Mouse (Mus musculus) limb, embryonic 15.5 days (tissue): ENCODE results near the gene Aox1. TPM values are rescaled to one million over a fixed set of nuclear protein-coding genes. Genes with fewer than 3 reads are reported as not detected.

ENCODE experiments used
- ATAC-seq: fragments of 200-750 bp; cut with Nextera tagmentation; 2 replicates; pipeline ENCODE4 v1.8.0; 2017; ENCODE audit warnings: low read depth, moderate TSS enrichment; ENCODE audit not compliant: insufficient number of reproducible peaks, low FRiP score, low TSS enrichment
- H3K27ac ChIP-seq: fragments of 300-500 bp; sonication (generic); 2 replicates; pipeline ENCODE4 v1.5.1; 2015; ENCODE audit warnings: moderate library complexity, mild to moderate bottlenecking, inconsistent platforms
- H3K27me3 ChIP-seq: fragments of 300-500 bp; sonication (generic); 2 replicates; pipeline ENCODE4 v1.6.1; 2015; ENCODE audit warnings: inconsistent platforms
- H3K36me3 ChIP-seq: fragments of 300-500 bp; sonication (generic); 2 replicates; pipeline ENCODE4 v1.6.1; 2015; ENCODE audit warnings: inconsistent platforms
- H3K4me1 ChIP-seq: fragments of 300-500 bp; sonication (generic); 2 replicates; pipeline ENCODE4 v1.6.1; 2015; ENCODE audit warnings: inconsistent platforms
- H3K4me2 ChIP-seq: fragments of 300-500 bp; sonication (generic); 2 replicates; pipeline ENCODE4 v1.6.1; 2015; ENCODE audit warnings: mild to moderate bottlenecking, inconsistent platforms
- H3K4me3 ChIP-seq: fragments of 300-500 bp; sonication (generic); 2 replicates; pipeline ENCODE4 v1.5.1; 2015; ENCODE audit warnings: mild to moderate bottlenecking, inconsistent platforms
- H3K9ac ChIP-seq: fragments of 300-500 bp; sonication (generic); 2 replicates; pipeline ENCODE4 v1.6.1; 2015; ENCODE audit warnings: inconsistent platforms
- H3K9me3 ChIP-seq: fragments of 300-500 bp; sonication (generic); 2 replicates; pipeline ENCODE4 v1.6.1; 2016; ENCODE audit warnings: inconsistent platforms
- WGBS: fragments of 180-500 bp; shearing (Covaris S2); methylation state at CpG from one replicate; pipeline ENCODE4 v1.1.7; 2015; 5-methylcytosine and 5-hydroxymethylcytosine counted together
- polyA plus RNA-seq: library from polyadenylated mRNA; unstranded; fragments of >200 nt; fragmentation: Nextera tagmentation; extraction: Ambion mirVana; gene quantifications from 2 replicates; pipeline ENCODE4 v1.2.1, GENCODE M21; 2015

Gene Aox1
- polyA plus RNA-seq, 1 experiment from 2014 or later: 0.42 TPM

DNA sequence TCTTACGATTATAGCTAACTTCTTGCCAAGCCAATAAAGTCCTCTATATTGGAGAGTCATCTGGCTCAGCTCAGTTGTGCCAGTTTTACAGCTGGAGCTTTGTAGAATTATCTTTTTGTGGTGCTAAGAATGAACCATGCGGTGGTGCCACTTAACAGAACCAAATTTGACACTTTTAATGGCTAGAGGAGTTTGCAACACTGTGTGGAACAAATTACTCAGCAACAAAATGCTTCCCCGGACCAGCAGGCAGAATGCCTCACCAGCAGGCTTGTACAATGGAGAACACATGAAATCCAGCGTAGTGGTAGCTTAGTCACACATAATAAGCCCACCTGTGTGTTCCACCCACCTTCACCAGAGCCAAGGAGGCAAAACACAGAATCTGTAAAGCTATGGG, 60.5 kb downstream of the Aox1 start:
- Histone ChIP-seq H3K27ac (no peak overlapping the region), H3K27me3 (no peaks in the 10 kb centered on the region), H3K36me3 (no peaks in the 10 kb centered on the region), H3K9ac (no peak overlapping the region), H3K4me2 (no peak overlapping the region), H3K9me3 (no peaks in the 10 kb centered on the region), H3K4me3 (no peak overlapping the region), H3K4me1 (peaks cover 5% of the 10 kb centered on the region; the same call in 1 of the 2 replicates)
- 29% methylated on average over 4 of the region's 4 CpGs for WGBS
- no peak for ATAC-seq

DNA sequence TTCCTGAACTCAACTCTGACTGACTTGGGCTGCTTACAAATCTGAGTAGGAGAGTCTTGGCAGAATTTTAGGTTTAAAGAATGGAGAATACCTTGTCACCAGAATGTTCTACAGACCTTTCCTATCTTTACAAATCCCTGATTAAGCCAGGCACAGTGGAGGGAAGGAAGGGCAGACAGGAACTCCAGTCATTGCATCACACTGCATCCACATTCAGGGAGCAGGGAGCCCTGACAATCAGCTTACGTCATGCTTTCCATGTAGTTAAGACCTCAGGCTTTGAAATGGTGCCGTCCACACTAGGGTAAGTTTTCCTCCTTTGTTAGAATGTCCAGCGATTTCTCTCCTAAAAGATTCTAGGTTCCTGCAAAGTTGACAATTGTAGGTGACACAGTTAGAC, 61.5 kb downstream of the Aox1 start:
- Histone ChIP-seq H3K4me2 (no peak overlapping the region), H3K9ac (no peak overlapping the region), H3K9me3 (no peaks in the 10 kb centered on the region), H3K36me3 (no peaks in the 10 kb centered on the region), H3K27me3 (no peaks in the 10 kb centered on the region), H3K4me3 (no peak overlapping the region), H3K27ac (no peak overlapping the region), H3K4me1 (peaks cover 5% of the 10 kb centered on the region; the same call in 1 of the 2 replicates)
- WGBS: 72% methylated on average over 3 of the region's 3 CpGs
- ATAC-seq: no peak

DNA sequence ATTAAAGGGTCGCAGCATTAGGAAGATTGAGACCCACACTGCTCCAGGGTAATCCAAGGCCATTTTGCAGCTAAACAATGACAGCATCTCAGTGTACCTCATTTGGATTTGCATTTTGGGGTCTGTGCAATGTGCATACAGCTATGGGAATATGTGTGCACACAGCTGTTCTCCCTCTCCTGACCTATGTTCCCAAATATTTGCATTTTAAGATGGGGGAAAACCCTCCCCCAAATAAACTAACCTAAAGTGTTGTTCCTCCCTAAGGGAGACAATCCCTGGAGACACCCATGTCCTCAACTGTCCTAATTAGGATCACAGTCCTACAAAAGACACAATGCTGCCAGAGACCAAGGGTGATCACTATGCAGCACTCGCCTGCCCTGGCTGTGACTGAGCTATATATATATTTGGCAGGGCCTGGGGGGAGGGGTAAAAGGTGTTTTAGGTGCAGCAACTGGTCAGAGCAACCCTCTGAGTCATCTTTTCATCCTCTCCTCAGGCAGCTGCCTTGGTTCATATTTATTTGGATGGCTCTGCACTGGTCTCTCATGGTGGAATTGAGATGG, 62.3 kb downstream of the Aox1 start:
- H3K27me3 ChIP-seq: no peaks in the 10 kb centered on the region
- WGBS: 82% methylated on average over 2 of the region's 2 CpGs
- H3K4me2 ChIP-seq: no peak overlapping the region
- ATAC-seq: no peak
- H3K9ac ChIP-seq: no peak overlapping the region
- H3K27ac ChIP-seq: no peak overlapping the region
- H3K36me3 ChIP-seq: no peaks in the 10 kb centered on the region
- no peaks in the 10 kb centered on the region for H3K9me3 ChIP-seq
- H3K4me1 ChIP-seq: peaks cover 5% of the 10 kb centered on the region; the same call in 1 of the 2 replicates
- H3K4me3 ChIP-seq: no peak overlapping the region

DNA sequence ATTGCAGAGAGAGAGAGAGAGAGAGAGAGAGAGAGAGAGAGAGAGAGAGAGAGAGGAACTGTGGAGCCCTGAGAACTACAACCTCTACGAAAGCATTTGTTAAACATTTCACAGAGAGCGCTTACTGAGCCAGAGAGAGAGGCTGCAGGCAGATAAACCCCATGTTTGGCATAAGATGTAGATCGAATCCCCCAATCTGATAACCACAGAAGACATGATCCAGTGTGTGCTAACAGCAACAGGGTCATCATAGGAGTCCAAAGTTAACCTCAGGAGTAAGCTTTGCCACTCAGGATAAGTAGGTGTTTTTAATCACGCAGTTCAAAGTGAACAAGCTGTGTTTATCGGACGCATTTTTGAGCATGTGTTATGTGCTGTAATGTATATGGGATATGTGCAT, 67.6 kb downstream of the Aox1 start:
- Histone ChIP-seq H3K4me2 (no peak overlapping the region), H3K4me3 (no peak overlapping the region), H3K4me1 (no peaks in the 10 kb centered on the region), H3K36me3 (no peaks in the 10 kb centered on the region), H3K27me3 (no peaks in the 10 kb centered on the region), H3K9me3 (no peaks in the 10 kb centered on the region), H3K9ac (no peak overlapping the region), H3K27ac (no peak overlapping the region)
- WGBS: 84% methylated on average over 6 of the region's 6 CpGs
- ATAC-seq: no peak

DNA sequence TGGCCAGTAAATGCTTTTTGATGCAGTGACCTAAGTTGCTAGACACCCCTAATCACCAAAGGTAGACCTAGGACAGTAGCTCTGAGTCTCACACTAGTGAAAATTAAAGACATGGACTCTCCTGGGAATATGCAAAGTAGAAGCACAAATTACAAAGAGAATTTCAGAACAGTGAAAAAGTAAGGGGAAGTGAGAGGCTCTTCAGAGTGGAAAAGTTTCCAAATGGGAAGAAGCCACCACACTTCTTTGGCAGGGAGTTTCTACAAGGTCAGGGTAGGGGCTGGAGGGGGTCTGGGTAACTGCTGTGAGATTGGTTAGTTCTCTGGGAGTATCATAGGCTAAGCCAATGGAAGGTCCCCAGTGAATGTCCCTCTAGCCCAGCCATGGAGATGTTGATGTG, 69.4 kb downstream of the Aox1 start:
- Histone ChIP-seq H3K27me3 (no peaks in the 10 kb centered on the region), H3K4me1 (no peaks in the 10 kb centered on the region), H3K27ac (no peak overlapping the region), H3K9me3 (no peaks in the 10 kb centered on the region), H3K4me2 (no peak overlapping the region), H3K4me3 (no peak overlapping the region), H3K9ac (no peak overlapping the region), H3K36me3 (no peaks in the 10 kb centered on the region)
- ATAC-seq: no peak

DNA sequence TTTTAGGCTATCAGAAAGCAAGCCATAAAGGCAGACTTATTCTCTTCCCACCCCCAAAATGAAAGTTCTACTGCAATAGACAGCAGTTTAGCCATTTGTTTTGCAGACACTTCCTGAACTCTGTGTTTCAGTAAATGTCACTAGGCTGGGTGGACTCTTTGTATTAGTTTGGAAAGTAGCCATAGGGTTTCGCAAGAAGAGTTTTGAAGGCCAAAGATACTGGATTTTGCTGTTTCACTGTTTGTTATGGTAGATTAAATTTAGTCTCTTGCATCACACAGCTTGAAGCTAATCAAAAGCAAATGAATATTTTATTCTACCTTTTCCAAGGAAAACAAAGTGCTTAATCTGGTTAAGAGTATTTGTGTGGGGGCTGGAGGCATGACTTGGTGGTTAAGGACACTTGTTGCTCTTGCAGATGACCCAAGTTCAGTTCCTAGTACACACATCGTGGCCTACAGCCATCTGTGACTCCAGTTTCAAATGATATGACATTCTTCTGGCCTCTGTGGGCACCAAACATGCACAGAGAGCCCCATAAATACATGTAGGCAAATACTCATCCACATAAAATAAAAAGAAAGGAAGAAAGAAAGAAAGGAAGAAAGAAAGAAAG, 71.9 kb downstream of the Aox1 start:
- ATAC-seq: no peak
- Histone ChIP-seq H3K36me3 (no peaks in the 10 kb centered on the region), H3K9me3 (no peaks in the 10 kb centered on the region), H3K4me3 (no peak overlapping the region), H3K4me2 (no peak overlapping the region), H3K27ac (no peak overlapping the region), H3K27me3 (no peaks in the 10 kb centered on the region), H3K4me1 (no peaks in the 10 kb centered on the region), H3K9ac (no peak overlapping the region)
- WGBS: 63% methylated on average over 2 of the region's 2 CpGs

DNA sequence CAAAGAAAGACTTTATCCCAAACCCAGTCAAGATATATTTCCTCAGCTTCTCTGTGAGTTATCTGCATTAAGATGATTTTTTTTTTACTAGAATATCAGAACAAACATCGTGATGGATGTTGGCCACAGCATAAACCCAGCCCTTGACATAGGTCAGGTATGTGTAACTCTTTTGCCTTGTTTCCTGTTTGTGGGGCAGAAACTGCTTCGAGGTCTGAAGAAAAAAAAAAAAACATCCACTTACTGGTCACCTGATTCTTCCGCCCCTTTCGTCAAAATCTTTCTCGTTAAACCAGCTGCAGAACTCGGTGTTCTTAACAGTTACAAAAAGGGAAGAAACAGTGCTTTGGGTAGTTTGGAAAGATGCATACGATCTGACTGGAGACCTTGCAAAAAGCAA, 72.8 kb downstream of the Aox1 start:
- Histone ChIP-seq H3K27me3 (no peaks in the 10 kb centered on the region), H3K9me3 (no peaks in the 10 kb centered on the region), H3K4me2 (no peak overlapping the region), H3K27ac (no peak overlapping the region), H3K4me1 (no peaks in the 10 kb centered on the region), H3K9ac (no peak overlapping the region), H3K36me3 (no peaks in the 10 kb centered on the region), H3K4me3 (no peak overlapping the region)
- 53% methylated on average over 7 of the region's 7 CpGs for WGBS
- no peak for ATAC-seq

DNA sequence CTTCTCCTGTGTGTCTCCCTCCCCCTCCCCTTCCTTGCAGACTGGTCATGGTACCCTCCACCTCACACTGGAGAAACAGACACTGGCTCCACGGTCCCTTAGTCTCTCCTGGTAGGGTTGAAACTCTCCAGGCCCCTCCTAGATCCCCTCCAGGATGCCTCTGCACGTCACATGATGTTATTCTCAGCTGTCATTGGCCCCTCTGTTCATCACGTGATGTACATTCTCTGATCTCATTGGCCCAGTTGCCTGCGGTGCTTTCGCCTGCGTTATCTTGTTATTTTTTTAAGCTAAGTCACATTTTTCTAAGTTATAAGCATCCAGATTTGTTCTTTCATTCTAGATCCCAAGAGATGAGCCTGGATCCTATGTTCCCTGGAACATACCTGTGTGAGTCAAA, 76.0 kb downstream of the Aox1 start:
- Histone ChIP-seq H3K27ac (no peak overlapping the region), H3K36me3 (no peaks in the 10 kb centered on the region), H3K9me3 (no peaks in the 10 kb centered on the region), H3K9ac (no peak overlapping the region), H3K4me1 (no peaks in the 10 kb centered on the region), H3K4me3 (no peak overlapping the region), H3K27me3 (no peaks in the 10 kb centered on the region), H3K4me2 (no peak overlapping the region)
- WGBS: 84% methylated on average over 6 of the region's 6 CpGs
- no peak for ATAC-seq

DNA sequence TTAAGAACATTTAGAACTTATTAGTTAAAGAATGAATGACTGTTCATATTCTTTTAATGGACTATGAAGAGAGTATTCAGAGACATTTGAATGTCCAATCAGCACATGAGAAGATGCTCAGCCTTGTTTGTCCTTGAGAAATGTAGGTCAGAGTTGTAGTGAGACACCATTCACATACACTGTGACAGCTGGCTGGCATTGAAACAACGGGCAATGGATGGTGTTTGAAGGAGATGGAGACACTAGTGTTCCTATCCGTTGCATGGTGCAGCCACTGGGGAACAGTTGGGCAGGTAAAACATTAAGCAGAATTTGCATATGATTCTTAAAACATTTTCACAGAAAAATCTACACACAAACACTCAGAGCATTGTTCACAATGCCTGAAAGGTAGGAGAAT, 77.3 kb downstream of the Aox1 start:
- Histone ChIP-seq H3K27ac (no peak overlapping the region), H3K4me3 (no peak overlapping the region), H3K4me1 (no peaks in the 10 kb centered on the region), H3K36me3 (no peaks in the 10 kb centered on the region), H3K9ac (no peak overlapping the region), H3K9me3 (no peaks in the 10 kb centered on the region), H3K27me3 (no peaks in the 10 kb centered on the region), H3K4me2 (no peak overlapping the region)
- no peak for ATAC-seq
- WGBS: 86% methylated on average over 2 of the region's 2 CpGs

DNA sequence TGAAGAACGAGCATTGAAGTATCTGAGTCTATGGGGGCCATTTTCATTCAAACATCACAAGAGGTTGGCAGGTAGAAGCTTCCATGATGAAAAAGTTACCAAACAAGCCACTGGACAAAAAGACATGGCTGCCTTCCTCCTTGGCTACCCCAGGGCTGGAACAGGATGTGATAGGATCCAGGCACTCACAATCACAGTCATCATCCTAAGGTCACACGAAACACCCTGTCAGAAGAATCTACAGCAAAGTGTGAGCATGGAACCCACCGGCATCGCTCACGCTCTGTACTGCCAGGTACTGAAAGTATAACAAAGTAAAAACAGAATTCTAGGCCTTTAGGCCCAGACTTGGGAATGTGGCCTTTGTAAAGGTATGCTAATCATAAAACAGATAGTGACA, 80.5 kb downstream of the Aox1 start:
- no peak overlapping the region for H3K4me2 ChIP-seq
- no peaks in the 10 kb centered on the region for H3K27me3 ChIP-seq
- no peak overlapping the region for H3K9ac ChIP-seq
- WGBS: 94% methylated on average over 5 of the region's 5 CpGs
- H3K4me1 ChIP-seq: 0 out of 2 replicates have a peak, but pooled peaks cover 3% of the 10 kb centered on the region
- no peak overlapping the region for H3K4me3 ChIP-seq
- no peaks in the 10 kb centered on the region for H3K9me3 ChIP-seq
- ATAC-seq: no peak
- H3K36me3 ChIP-seq: no peaks in the 10 kb centered on the region
- H3K27ac ChIP-seq: no peak overlapping the region

DNA sequence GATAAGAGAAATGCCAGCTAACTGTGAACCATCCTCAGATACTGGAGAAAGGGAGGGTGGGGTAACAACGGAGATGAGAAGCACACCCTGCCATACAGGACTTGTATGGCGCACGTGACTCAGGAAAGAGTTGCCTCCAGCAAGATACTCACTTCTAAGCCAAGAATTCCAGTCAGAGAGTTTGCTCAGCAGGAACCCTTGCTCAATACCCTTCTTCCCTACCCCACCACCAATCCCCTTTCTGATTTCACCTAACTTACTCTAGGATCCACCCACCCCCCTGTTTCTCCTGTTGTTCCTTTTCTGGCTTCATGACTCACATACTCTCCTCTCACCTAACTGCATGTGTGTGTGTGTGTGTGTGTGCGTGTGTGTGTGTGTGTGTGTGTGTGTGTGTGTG, 81.6 kb downstream of the Aox1 start:
- H3K27ac ChIP-seq: no peak overlapping the region
- WGBS: 81% methylated on average over 4 of the region's 4 CpGs
- no peaks in the 10 kb centered on the region for H3K27me3 ChIP-seq
- no peak overlapping the region for H3K9ac ChIP-seq
- H3K36me3 ChIP-seq: no peaks in the 10 kb centered on the region
- no peaks in the 10 kb centered on the region for H3K9me3 ChIP-seq
- no peak for ATAC-seq
- H3K4me3 ChIP-seq: no peak overlapping the region
- H3K4me1 ChIP-seq: 0 out of 2 replicates have a peak, but pooled peaks cover 3% of the 10 kb centered on the region
- H3K4me2 ChIP-seq: no peak overlapping the region

DNA sequence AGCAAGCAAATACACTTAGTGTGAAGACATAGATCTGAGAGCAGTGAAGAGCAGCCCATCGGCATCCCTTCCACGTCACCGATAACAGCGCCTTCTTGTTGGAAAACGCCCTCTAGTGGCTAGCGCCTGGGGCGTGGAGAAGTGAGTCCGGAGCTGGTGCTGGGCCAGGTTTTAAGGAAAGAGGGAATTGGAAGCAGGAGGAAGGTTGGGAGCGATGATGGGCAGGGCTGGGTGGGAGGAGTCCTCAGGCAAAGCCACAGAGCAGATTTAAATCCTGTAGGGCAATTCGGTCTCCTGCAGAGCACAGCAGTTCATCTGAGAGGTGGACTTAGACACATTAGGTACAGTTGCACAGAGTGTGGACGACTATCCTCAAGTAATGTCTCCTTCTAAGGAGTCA, 83.1 kb downstream of the Aox1 start, which contains the start of gene Aox3:
Gene Aox3, plus strand, starts transcription at position 251 of the 400 bp plus-strand sequence.
- Histone ChIP-seq H3K9ac (no peak within 1 kb of the TSS), H3K36me3 (no peaks in the 10 kb centered on the region), H3K4me3 (0 out of 2 replicates have a peak within 1 kb of the TSS, but pooled peaks have one; percentile 8), H3K27me3 (no peaks in the 10 kb centered on the region), H3K27ac (no peak within 1 kb of the TSS), H3K4me2 (peak within 1 kb of the TSS; percentile 37), H3K4me1 (0 out of 2 replicates have a peak, but pooled peaks cover 3% of the 10 kb centered on the region), H3K9me3 (no peaks in the 10 kb centered on the region)
- WGBS: 14% methylated on average over 11 of the region's 11 CpGs
- peak; percentile 55; the same call in 1 of the 2 replicates for ATAC-seq
